In genomic region chr15:100057698-100058097, GRCm38 (mm10) we compare ENCODE assay signal across 15 mouse cellular contexts.
"Had no signal": no experiment of that assay in that cellular context is flagged by ENCODE, and none has a peak within 500 bp of the region (broad histone marks: within the 10 kb centered on the region; RNA-seq: fewer than 3 reads in every experiment).

No protein-coding gene starts in this region.

- H3K36me3 ChIP-seq: limb, embryonic 15.5 days; midbrain, embryonic 15.5 days; neural tube, embryonic 13.5 days had no signal

- H3K27ac ChIP-seq: limb, embryonic 15.5 days; midbrain, embryonic 15.5 days; neural tube, embryonic 13.5 days; stomach, postnatal 0 days had no signal

- ATAC-seq: intestine, postnatal 0 days; midbrain, embryonic 15.5 days had no signal

- DNase-seq: kidney, postnatal 10 days; kidney, postnatal 4 days; lung, embryonic 14.5 days; lung, postnatal 10 days; lung, postnatal 4 days; retina, postnatal 1 day; right cerebral cortex, postnatal 4 days; thymus, adult 18-20 months; thymus, postnatal 36 days had no signal

- H3K4me2 ChIP-seq: limb, embryonic 15.5 days; lung, embryonic 14.5 days; midbrain, embryonic 11.5 days; midbrain, embryonic 15.5 days; neural tube, embryonic 13.5 days had no signal

- H3K27me3 ChIP-seq: limb, embryonic 15.5 days; midbrain, embryonic 15.5 days; neural tube, embryonic 13.5 days had no signal

- H3K9me3 ChIP-seq: limb, embryonic 15.5 days; midbrain, embryonic 15.5 days; neural tube, embryonic 13.5 days had no signal

- H3K4me3 ChIP-seq: limb, embryonic 15.5 days; midbrain, embryonic 15.5 days; neural tube, embryonic 13.5 days had no signal

- H3K9ac ChIP-seq: limb, embryonic 15.5 days; lung, embryonic 14.5 days; midbrain, embryonic 15.5 days; neural tube, embryonic 13.5 days had no signal
